Mouse (Mus musculus) midbrain, embryonic 12.5 days (tissue): ENCODE results near the gene Bcl7c. TPM values are rescaled to one million over a fixed set of nuclear protein-coding genes. Genes with fewer than 3 reads are reported as not detected.
A peak's percentile ranks its signal among the peaks of the same experiment; 100 is the strongest.
"Not testable (repeated sequence)": the region's sequence is repeated elsewhere in the genome, so short reads cannot be mapped to it uniquely, and the experiment has no call there.

Experiments
- ATAC-seq: fragments of 200-750 bp; cut with Nextera tagmentation; 2 replicates; pipeline ENCODE4 v1.8.0; 2017; ENCODE audit warnings: low read depth, moderate TSS enrichment, moderate library complexity; ENCODE audit not compliant: low FRiP score
- H3K27ac ChIP-seq: fragments of 300-500 bp; sonication (generic); replicated peaks from 2 replicates; pipeline ENCODE4 v1.5.1; 2016; ENCODE audit warnings: mild to moderate bottlenecking
- H3K27me3 ChIP-seq: fragments of 300-500 bp; sonication (generic); 2 replicates; pipeline ENCODE4 v1.6.1; 2016; ENCODE audit warnings: mild to moderate bottlenecking
- H3K36me3 ChIP-seq: fragments of 300-500 bp; sonication (generic); 2 replicates; pipeline ENCODE4 v1.6.1; 2016
- H3K4me1 ChIP-seq: fragments of 300-500 bp; sonication (generic); 2 replicates; pipeline ENCODE4 v1.6.1; 2016
- H3K4me2 ChIP-seq: fragments of 300-500 bp; sonication (generic); replicated peaks from 2 replicates; pipeline ENCODE4 v1.6.1; 2016; ENCODE audit warnings: mild to moderate bottlenecking, moderate library complexity
- H3K4me3 ChIP-seq: fragments of 300-500 bp; sonication (generic); 2 replicates; pipeline ENCODE4 v1.5.1; 2016; ENCODE audit warnings: mild to moderate bottlenecking
- H3K9ac ChIP-seq: fragments of 300-500 bp; sonication (generic); replicated peaks from 2 replicates; pipeline ENCODE4 v1.6.1; 2016; ENCODE audit warnings: mild to moderate bottlenecking, moderate library complexity
- H3K9me3 ChIP-seq: fragments of 300-500 bp; sonication (generic); 2 replicates; pipeline ENCODE4 v1.6.1; 2016; ENCODE audit warnings: mild to moderate bottlenecking
- WGBS: fragments of 180-500 bp; shearing (Covaris S2); methylation state at CpG from one replicate; pipeline ENCODE4 v1.1.7; 2016; 5-methylcytosine and 5-hydroxymethylcytosine counted together
- polyA plus RNA-seq: library from polyadenylated mRNA; unstranded; fragments of >200 nt; fragmentation: Nextera tagmentation; extraction: Ambion mirVana; gene quantifications from 2 replicates; pipeline ENCODE4 v1.2.1, GENCODE M21; 2016

Gene Bcl7c
- polyA plus RNA-seq, 1 experiment from 2014 or later: 79.2 TPM

- no peak for ATAC-seq
- H3K4me3 ChIP-seq: no peak overlapping the region
- no peaks in the 10 kb centered on the region for H3K9me3 ChIP-seq
- H3K27ac ChIP-seq: no peak overlapping the region
- H3K27me3 ChIP-seq: no peaks in the 10 kb centered on the region
- H3K4me2 ChIP-seq: peak overlapping the region; percentile 5; the same call in 1 of the 2 replicates
- 18% methylated on average over 18 of the region's 18 CpGs for WGBS
- no peaks in the 10 kb centered on the region for H3K4me1 ChIP-seq
- H3K36me3 ChIP-seq: no peaks in the 10 kb centered on the region
- H3K9ac ChIP-seq: no peak overlapping the region
Observed at GRCm38 (mm10) chr7:127652050-127652449, 56.7 kb downstream of the Bcl7c start.

- ATAC-seq: no peak
- H3K36me3 ChIP-seq: no peaks in the 10 kb centered on the region
- H3K27ac ChIP-seq: no peak overlapping the region
- no peaks in the 10 kb centered on the region for H3K9me3 ChIP-seq
- WGBS: 93% methylated on average over 3 of the region's 3 CpGs
- peak overlapping the region; percentile 5; the same call in 1 of the 2 replicates for H3K4me2 ChIP-seq
- H3K9ac ChIP-seq: no peak overlapping the region
- H3K4me3 ChIP-seq: no peak overlapping the region
- H3K4me1 ChIP-seq: no peaks in the 10 kb centered on the region
- no peaks in the 10 kb centered on the region for H3K27me3 ChIP-seq
Observed at GRCm38 (mm10) chr7:127651624-127652023, 57.1 kb downstream of the Bcl7c start.

DNA sequence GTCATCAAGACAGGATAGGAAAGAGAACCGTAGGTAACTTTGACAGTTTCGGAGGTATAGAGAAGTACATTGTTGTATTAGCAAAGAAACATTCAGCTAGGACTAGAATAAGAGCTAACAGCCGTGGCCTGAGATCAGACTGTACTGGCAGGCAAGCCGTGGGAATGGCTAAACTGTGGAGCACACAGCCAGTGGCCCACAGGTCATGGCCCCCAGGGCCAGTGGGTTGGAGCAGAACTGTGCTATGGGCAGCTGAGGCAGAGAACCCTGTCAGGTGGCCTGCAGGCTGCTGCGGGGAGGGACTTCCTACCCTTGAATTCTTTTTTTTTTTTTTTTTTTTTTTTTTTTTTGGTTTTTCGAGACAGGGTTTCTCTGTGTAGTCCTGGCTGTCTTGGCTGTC is 59.5 kb downstream of the Bcl7c start:
- Histone ChIP-seq H3K4me3 (no peak overlapping the region), H3K9ac (no peak overlapping the region), H3K9me3 (no peaks in the 10 kb centered on the region), H3K36me3 (no peaks in the 10 kb centered on the region), H3K4me1 (no peaks in the 10 kb centered on the region), H3K27ac (no peak overlapping the region), H3K27me3 (0 out of 2 replicates have a peak, but pooled peaks cover 4% of the 10 kb centered on the region), H3K4me2 (no peak overlapping the region)
- no peak for ATAC-seq
- 81% methylated on average over 5 of the region's 6 CpGs for WGBS

DNA sequence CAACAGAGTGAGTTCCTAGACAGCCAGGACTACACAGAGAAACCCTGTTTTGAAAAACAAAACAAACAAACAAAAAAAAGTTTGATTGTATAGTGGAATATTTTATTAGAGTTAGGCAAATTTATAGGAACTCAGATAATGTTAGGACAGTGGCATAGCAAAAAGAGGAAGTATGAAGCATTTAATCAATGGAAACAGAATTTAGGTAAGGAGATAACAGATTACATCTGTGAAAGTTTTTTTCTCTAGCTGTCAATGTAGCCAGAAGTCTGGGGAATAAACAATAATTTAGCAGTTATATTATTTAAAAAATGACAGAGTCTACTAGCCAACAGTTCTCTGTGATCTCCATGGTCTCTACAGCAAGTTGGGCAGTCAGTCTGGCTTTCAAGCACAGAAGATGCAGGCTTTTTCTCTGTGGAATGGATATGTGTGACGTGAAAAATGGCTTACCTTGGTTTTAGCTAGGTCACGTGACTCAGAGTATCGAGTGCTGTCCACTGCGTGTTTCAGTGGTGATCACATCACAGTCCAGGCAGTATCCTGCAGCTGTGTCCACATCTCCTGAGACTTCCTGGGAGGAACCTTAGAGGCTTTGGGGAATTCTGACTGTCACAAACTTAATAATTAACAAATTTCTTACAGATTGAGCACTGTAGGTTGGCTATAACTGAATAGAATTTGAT is 60.1 kb downstream of the Bcl7c start:
- no peak overlapping the region for H3K4me3 ChIP-seq
- no peaks in the 10 kb centered on the region for H3K36me3 ChIP-seq
- H3K4me1 ChIP-seq: no peaks in the 10 kb centered on the region
- WGBS: 85% methylated on average over 4 of the region's 4 CpGs
- H3K27ac ChIP-seq: no peak overlapping the region
- H3K27me3 ChIP-seq: 0 out of 2 replicates have a peak, but pooled peaks cover 4% of the 10 kb centered on the region
- ATAC-seq: no peak
- no peak overlapping the region for H3K4me2 ChIP-seq
- no peaks in the 10 kb centered on the region for H3K9me3 ChIP-seq
- no peak overlapping the region for H3K9ac ChIP-seq

GRCm38 (mm10) chr7:127647576-127647975 is 61.2 kb downstream of the Bcl7c start:
- ATAC-seq, H3K9ac ChIP-seq, H3K4me1 ChIP-seq, H3K4me2 ChIP-seq, H3K9me3 ChIP-seq, H3K27me3 ChIP-seq, H3K27ac ChIP-seq, H3K36me3 ChIP-seq, H3K4me3 ChIP-seq: not testable (repeated sequence)
- WGBS: 93% methylated on average over 7 of the region's 7 CpGs

DNA sequence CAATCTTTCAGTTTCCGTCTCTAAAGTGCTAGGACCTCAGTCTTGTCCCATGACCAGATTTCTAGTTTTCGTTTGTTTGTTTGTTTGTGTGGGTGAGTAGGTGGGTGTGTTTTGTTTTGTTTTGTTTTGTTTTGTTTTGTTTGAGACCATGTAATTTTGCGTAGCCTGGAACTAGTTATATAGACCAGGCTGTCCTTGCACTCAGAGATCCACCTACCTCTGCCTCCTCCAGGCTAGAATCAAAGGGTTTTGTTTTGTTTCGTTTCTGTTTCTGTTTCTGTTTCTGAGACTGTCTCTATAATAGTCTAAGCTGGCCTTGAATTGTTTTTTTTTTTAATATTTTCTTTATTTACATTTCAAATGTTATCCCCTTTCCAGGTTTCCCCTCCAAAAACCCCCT is 62.4 kb downstream of the Bcl7c start:
- no peak overlapping the region for H3K4me3 ChIP-seq
- H3K9ac ChIP-seq: no peak overlapping the region
- no peaks in the 10 kb centered on the region for H3K4me1 ChIP-seq
- no peak overlapping the region for H3K4me2 ChIP-seq
- no peaks in the 10 kb centered on the region for H3K36me3 ChIP-seq
- 0 out of 2 replicates have a peak, but pooled peaks cover 4% of the 10 kb centered on the region for H3K27me3 ChIP-seq
- 89% methylated on average over 4 of the region's 4 CpGs for WGBS
- no peak for ATAC-seq
- H3K9me3 ChIP-seq: no peaks in the 10 kb centered on the region
- no peak overlapping the region for H3K27ac ChIP-seq

GRCm38 (mm10) chr7:127642254-127642653 is 66.5 kb downstream of the Bcl7c start:
- Histone ChIP-seq H3K27ac (no peak overlapping the region), H3K4me3 (no peak overlapping the region), H3K27me3 (peaks cover 4% of the 10 kb centered on the region; the same call in 1 of the 2 replicates), H3K36me3 (no peaks in the 10 kb centered on the region), H3K4me1 (0 out of 2 replicates have a peak, but pooled peaks cover 4% of the 10 kb centered on the region), H3K9ac (no peak overlapping the region), H3K4me2 (no peak overlapping the region), H3K9me3 (no peaks in the 10 kb centered on the region)
- 68% methylated on average over 4 of the region's 4 CpGs for WGBS
- ATAC-seq: no peak

- no peaks in the 10 kb centered on the region for H3K9me3 ChIP-seq
- no peak overlapping the region for H3K27ac ChIP-seq
- 63% methylated on average over 4 of the region's 4 CpGs for WGBS
- no peaks in the 10 kb centered on the region for H3K36me3 ChIP-seq
- H3K4me2 ChIP-seq: no peak overlapping the region
- H3K4me1 ChIP-seq: 0 out of 2 replicates have a peak, but pooled peaks cover 9% of the 10 kb centered on the region
- no peak overlapping the region for H3K4me3 ChIP-seq
- no peak overlapping the region for H3K9ac ChIP-seq
- H3K27me3 ChIP-seq: peaks cover 6% of the 10 kb centered on the region; the same call in 1 of the 2 replicates
- ATAC-seq: no peak
Observed at GRCm38 (mm10) chr7:127641260-127641659, 67.5 kb downstream of the Bcl7c start.

DNA sequence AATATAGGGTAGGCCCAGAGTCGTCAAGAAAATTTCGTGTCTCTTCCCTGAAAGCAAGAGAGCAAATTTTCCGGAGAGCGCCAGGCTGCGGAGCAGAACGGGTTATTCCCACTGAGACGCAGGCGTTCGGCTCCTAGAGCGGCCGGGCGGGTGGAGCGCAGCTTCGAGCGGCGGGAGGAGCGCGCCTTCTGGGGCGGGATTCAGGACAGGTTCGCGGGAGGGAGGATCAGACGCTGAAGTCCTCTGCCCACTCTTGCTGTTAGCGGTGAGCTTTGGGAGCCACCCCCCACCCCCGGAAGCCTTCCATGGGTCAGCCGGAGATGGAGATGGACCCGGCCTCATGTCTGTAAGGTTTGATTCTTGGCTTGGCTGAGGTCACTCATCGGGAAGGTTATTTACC is 71.8 kb downstream of the Bcl7c start:
- no peak for ATAC-seq
- H3K9ac ChIP-seq: peak overlapping the region; percentile 61
- no peak overlapping the region for H3K27ac ChIP-seq
- WGBS: under 1% methylated on average over 27 of the region's 27 CpGs
- peak overlapping the region; percentile 60 for H3K4me3 ChIP-seq
- no peaks in the 10 kb centered on the region for H3K36me3 ChIP-seq
- H3K9me3 ChIP-seq: no peaks in the 10 kb centered on the region
- peaks cover 7% of the 10 kb centered on the region; the same call in 1 of the 2 replicates for H3K27me3 ChIP-seq
- H3K4me1 ChIP-seq: 0 out of 2 replicates have a peak, but pooled peaks cover 9% of the 10 kb centered on the region
- H3K4me2 ChIP-seq: peak overlapping the region; percentile 76

DNA sequence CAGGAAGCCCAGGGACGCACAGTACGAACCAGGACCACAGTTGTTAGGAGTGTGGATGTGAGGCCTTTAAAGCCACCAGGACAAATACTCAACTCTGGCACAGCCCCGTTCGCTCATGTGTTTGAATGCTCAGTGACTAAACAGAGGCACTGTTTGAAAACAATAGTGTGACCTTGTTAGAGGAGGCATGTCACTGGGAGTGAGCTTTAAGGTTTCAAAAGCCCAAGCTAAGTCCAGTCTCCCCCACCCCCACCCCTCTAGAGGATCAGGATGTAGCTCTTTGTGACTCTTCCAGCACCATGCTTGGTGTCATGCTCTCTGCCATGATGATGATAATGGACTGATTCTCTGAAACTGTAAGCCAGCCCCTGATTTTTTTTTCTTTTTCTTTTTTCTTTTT is 77.3 kb downstream of the Bcl7c start:
- Histone ChIP-seq H3K4me2 (no peak overlapping the region), H3K4me1 (0 out of 2 replicates have a peak, but pooled peaks cover under 1% of the 10 kb centered on the region), H3K36me3 (no peaks in the 10 kb centered on the region), H3K9me3 (no peaks in the 10 kb centered on the region), H3K27me3 (0 out of 2 replicates have a peak, but pooled peaks cover 6% of the 10 kb centered on the region), H3K27ac (no peak overlapping the region), H3K4me3 (no peak overlapping the region), H3K9ac (no peak overlapping the region)
- ATAC-seq: no peak
- WGBS: 60% methylated on average over 4 of the region's 4 CpGs

GRCm38 (mm10) chr7:127628646-127629045 is 80.1 kb downstream of the Bcl7c start:
- H3K4me1 ChIP-seq: no peaks in the 10 kb centered on the region
- no peak overlapping the region for H3K27ac ChIP-seq
- WGBS: 83% methylated on average over 5 of the region's 5 CpGs
- no peaks in the 10 kb centered on the region for H3K27me3 ChIP-seq
- H3K9me3 ChIP-seq: no peaks in the 10 kb centered on the region
- H3K36me3 ChIP-seq: no peaks in the 10 kb centered on the region
- no peak overlapping the region for H3K9ac ChIP-seq
- ATAC-seq: no peak
- no peak overlapping the region for H3K4me3 ChIP-seq
- no peak overlapping the region for H3K4me2 ChIP-seq

DNA sequence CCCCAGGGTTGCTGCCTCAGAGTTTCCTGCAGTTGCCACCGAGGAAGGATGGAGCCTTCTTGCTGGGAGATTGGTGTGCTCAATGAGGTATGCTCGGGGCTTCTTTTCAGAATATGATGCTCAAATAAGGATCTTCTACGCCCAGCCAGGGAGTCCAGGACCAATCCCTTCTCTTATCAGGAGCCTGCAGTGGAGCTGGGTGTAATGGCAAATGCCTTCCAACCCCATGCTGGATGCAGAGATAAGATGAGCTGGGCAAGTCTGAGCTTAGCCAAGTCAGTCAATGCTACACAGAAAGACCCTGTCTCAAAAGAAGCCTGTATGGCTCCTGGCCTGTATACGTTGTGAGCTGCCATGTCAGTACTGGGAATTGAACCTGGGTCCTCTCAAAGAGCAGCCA is 82.3 kb downstream of the Bcl7c start:
- Histone ChIP-seq H3K9me3 (no peaks in the 10 kb centered on the region), H3K27ac (no peak overlapping the region), H3K4me3 (no peak overlapping the region), H3K27me3 (no peaks in the 10 kb centered on the region), H3K9ac (no peak overlapping the region), H3K36me3 (no peaks in the 10 kb centered on the region), H3K4me2 (no peak overlapping the region), H3K4me1 (no peaks in the 10 kb centered on the region)
- 91% methylated on average over 4 of the region's 4 CpGs for WGBS
- ATAC-seq: no peak
